Mouse (Mus musculus) hindbrain, embryonic 14.5 days (tissue): ENCODE measurements around the gene Gabrd. TPM values are rescaled to one million over a fixed set of nuclear protein-coding genes. Genes with fewer than 3 reads are reported as not detected.

ENCODE experiments used
- ATAC-seq: fragments of 200-750 bp; cut with Nextera tagmentation; 2 replicates; pipeline ENCODE4 v1.8.0; 2017; ENCODE audit warnings: moderate number of reproducible peaks, mild to moderate bottlenecking, moderate TSS enrichment, moderate library complexity; ENCODE audit not compliant: low FRiP score
- DNase-seq: peaks from one replicate; pipeline ENCODE4 v3.0.0-alpha.2; 2015; ENCODE audit warnings: low spot score
- H3K27ac ChIP-seq: fragments of 300-500 bp; sonication (generic); 2 replicates; pipeline ENCODE4 v1.5.1; 2014; ENCODE audit warnings: mild to moderate bottlenecking, moderate library complexity
- H3K27me3 ChIP-seq: fragments of 300-500 bp; sonication (generic); 2 replicates; pipeline ENCODE4 v1.6.1; 2014; ENCODE audit warnings: mild to moderate bottlenecking, low read length, mixed read lengths; ENCODE audit not compliant: control insufficient read depth, insufficient read depth
- H3K36me3 ChIP-seq: fragments of 300-500 bp; sonication (generic); replicated peaks from 2 replicates; pipeline ENCODE4 v1.6.1; 2014; ENCODE audit not compliant: control insufficient read depth, insufficient read depth
- H3K4me1 ChIP-seq: fragments of 300-500 bp; sonication (generic); replicated peaks from 2 replicates; pipeline ENCODE4 v1.6.1; 2014; ENCODE audit warnings: antibody characterized with exemption, low read length, mixed read lengths; ENCODE audit not compliant: control insufficient read depth, insufficient read depth
- H3K4me2 ChIP-seq: fragments of 300-500 bp; sonication (generic); replicated peaks from 2 replicates; pipeline ENCODE4 v1.6.1; 2014; ENCODE audit warnings: mild to moderate bottlenecking, moderate library complexity
- H3K4me3 ChIP-seq: fragments of 300-500 bp; sonication (generic); replicated peaks from 2 replicates; pipeline ENCODE4 v1.5.1; 2014; ENCODE audit warnings: mild to moderate bottlenecking, low read length
- H3K9ac ChIP-seq: fragments of 300-500 bp; sonication (generic); 2 replicates; pipeline ENCODE4 v1.6.1; 2014
- H3K9me3 ChIP-seq: fragments of 300-500 bp; sonication (generic); 2 replicates; pipeline ENCODE4 v1.6.1; 2016; ENCODE audit warnings: low read length; ENCODE audit not compliant: control insufficient read depth
- WGBS: fragments of 180-500 bp; shearing (Covaris S2); extraction: QIAGEN DNeasy Blood & Tissue Kit; methylation state at CpG from one replicate; pipeline ENCODE4 v1.1.7; 2014; 5-methylcytosine and 5-hydroxymethylcytosine counted together
- polyA plus RNA-seq: library from polyadenylated mRNA; unstranded; fragments of >200 nt; fragmentation: Nextera tagmentation; extraction: Ambion mirVana; gene quantifications from 2 replicates; pipeline ENCODE4 v1.2.1, GENCODE M21; 2014

The Gabrd gene
- polyA plus RNA-seq, 1 experiment from 2014 or later: 0.13 TPM

DNA sequence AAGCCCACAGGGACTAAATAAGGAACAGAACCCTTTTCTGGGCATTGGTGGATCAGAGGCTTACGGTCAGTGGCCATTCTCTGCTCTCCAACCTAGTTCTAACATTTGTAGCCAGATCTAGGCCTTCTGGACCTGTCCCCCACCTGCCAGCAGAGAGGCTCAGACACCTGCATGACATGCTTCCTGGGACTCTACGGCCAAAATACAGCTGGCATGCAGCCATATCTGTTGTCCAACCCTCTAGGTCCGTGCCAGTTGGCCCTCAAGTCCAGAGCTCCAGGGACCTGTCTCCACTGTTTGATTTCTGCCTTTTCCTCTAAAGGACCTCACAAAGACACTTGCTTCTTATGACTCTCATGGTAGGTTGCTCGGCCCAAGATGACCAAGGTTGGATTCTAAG lies 1.2 kb downstream of the Gabrd start:
- Histone ChIP-seq H3K27ac (no peak overlapping the region), H3K4me3 (no peak overlapping the region), H3K4me2 (no peak overlapping the region), H3K9ac (no peak overlapping the region), H3K4me1 (no peaks in the 10 kb centered on the region), H3K9me3 (no peaks in the 10 kb centered on the region), H3K36me3 (no peaks in the 10 kb centered on the region), H3K27me3 (peaks cover 49% of the 10 kb centered on the region)
- 89% methylated on average over 4 of the region's 4 CpGs for WGBS
- ATAC-seq (no peak), DNase-seq (no peak)

DNA sequence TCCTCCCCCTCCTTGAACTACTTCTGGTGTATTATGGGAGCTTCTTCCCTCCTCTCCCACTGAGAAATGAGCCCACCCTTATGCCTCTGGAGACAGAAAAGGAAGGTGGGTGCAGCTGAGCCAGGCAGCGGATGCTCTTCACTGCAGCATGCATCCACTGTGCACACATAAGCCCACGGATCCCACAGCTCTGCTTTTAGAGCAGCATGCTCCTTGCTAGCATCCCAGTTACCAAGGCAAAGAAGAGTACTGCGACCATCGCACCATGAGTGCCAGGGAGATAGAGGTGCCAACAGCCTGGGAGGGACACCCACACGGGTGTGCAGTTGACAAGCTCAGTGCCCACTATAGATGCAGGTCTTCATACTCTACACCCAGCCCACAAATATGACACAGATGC lies 2.4 kb downstream of the Gabrd start:
- peaks cover 49% of the 10 kb centered on the region for H3K27me3 ChIP-seq
- no peaks in the 10 kb centered on the region for H3K36me3 ChIP-seq
- H3K9me3 ChIP-seq: no peaks in the 10 kb centered on the region
- H3K9ac ChIP-seq: no peak overlapping the region
- no peak for ATAC-seq
- no peak overlapping the region for H3K27ac ChIP-seq
- no peaks in the 10 kb centered on the region for H3K4me1 ChIP-seq
- no peak overlapping the region for H3K4me2 ChIP-seq
- WGBS: 86% methylated on average over 5 of the region's 5 CpGs
- H3K4me3 ChIP-seq: no peak overlapping the region
- no peak for DNase-seq

DNA sequence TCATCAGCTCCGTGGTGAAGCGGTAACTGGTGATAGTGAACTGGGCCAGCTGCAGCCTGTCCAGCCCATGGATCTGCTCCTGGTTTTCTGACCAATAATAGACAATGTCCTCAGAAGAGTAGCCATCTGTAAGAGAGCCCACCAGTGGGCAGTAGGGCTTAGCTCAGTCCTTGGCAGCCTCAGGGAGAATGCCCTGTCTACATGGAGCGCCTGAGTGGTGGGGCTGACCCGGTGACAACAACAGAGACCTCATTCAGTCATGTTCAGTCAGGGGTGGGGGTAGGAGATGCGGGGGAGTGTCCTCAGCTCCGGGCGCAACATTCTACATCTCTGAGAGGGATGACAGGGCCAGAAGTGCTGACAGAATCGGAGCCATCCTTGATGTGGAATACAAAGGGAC lies 10.7 kb downstream of the Gabrd start:
- Histone ChIP-seq H3K9ac (no peak overlapping the region), H3K36me3 (no peaks in the 10 kb centered on the region), H3K27ac (no peak overlapping the region), H3K4me3 (no peak overlapping the region), H3K4me1 (no peaks in the 10 kb centered on the region), H3K4me2 (no peak overlapping the region), H3K9me3 (no peaks in the 10 kb centered on the region), H3K27me3 (no peaks in the 10 kb centered on the region)
- ATAC-seq: no peak
- WGBS: 86% methylated on average over 8 of the region's 8 CpGs
- DNase-seq: no peak

DNA sequence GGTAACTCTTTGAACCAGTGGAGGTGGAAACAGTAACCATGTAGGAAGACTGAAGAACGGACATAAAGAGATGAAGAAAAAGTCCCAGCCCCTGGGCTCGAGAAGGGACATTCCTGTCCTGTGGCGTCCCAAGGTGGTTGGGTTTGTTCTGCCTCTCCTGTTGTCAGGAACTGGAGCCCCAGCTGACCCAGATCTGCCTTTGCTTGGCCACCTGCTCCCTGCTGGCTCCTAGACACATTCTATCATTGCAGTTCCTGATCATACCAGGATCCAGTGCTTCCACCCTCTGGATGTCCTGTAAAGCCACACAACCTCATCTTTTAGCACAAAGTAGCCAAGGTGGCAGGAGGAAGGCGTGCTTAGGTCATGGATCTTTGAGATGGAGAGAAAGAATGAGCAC lies 14.6 kb downstream of the Gabrd start:
- Histone ChIP-seq H3K9ac (no peak overlapping the region), H3K27ac (no peak overlapping the region), H3K27me3 (no peaks in the 10 kb centered on the region), H3K4me3 (no peak overlapping the region), H3K36me3 (no peaks in the 10 kb centered on the region), H3K9me3 (no peaks in the 10 kb centered on the region), H3K4me1 (no peaks in the 10 kb centered on the region), H3K4me2 (no peak overlapping the region)
- ATAC-seq (no peak), DNase-seq (no peak)
- WGBS: 75% methylated on average over 4 of the region's 4 CpGs

DNA sequence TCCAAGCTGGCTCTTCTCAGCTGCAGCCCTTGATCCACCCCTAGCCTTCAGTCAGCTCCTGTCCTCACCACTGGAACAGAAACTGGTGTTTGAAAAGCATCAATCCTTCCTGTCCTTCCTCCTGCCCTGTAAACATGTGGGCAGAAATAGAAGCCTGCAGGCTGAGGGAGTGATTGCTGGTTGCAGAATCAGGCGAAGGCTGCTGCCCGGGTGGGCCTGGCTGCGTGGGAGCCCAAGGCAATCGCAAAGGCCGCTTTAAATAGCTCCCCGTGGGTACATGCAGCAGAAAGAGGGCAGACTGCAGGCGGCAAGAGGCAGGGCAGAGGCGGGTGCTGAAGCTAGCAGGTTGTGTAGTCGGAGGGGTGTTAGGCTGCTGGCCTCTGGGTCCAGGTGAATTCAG lies 15.2 kb downstream of the Gabrd start:
- WGBS: 11% methylated on average over 9 of the region's 9 CpGs
- H3K4me2 ChIP-seq: no peak overlapping the region
- H3K36me3 ChIP-seq: no peaks in the 10 kb centered on the region
- no peak for DNase-seq
- H3K4me1 ChIP-seq: no peaks in the 10 kb centered on the region
- H3K27ac ChIP-seq: no peak overlapping the region
- 0 out of 2 replicates have a peak overlapping the region, but pooled peaks have one; percentile 26 for H3K9ac ChIP-seq
- no peak for ATAC-seq
- no peaks in the 10 kb centered on the region for H3K9me3 ChIP-seq
- no peak overlapping the region for H3K4me3 ChIP-seq
- H3K27me3 ChIP-seq: no peaks in the 10 kb centered on the region

DNA sequence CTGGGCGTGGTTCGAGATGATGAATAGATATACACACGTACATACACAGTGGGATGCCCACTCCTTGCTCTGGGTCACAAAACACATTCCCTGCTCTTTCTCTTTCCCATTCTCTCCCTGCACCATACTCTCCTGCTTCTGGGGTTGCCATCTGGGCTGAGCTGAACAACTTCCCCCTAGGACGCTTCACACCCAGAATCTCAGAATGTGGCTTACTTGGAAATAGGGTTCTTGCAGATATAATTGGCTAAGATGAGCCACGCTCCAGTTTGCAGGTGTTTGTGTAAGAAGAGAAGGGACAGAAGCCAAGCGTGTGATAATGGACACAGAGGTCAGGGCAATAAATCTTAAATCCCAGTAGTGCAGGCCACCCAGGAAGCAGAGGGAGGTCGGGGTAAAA lies 15.9 kb downstream of the Gabrd start:
- DNase-seq: no peak
- H3K9me3 ChIP-seq: no peaks in the 10 kb centered on the region

DNA sequence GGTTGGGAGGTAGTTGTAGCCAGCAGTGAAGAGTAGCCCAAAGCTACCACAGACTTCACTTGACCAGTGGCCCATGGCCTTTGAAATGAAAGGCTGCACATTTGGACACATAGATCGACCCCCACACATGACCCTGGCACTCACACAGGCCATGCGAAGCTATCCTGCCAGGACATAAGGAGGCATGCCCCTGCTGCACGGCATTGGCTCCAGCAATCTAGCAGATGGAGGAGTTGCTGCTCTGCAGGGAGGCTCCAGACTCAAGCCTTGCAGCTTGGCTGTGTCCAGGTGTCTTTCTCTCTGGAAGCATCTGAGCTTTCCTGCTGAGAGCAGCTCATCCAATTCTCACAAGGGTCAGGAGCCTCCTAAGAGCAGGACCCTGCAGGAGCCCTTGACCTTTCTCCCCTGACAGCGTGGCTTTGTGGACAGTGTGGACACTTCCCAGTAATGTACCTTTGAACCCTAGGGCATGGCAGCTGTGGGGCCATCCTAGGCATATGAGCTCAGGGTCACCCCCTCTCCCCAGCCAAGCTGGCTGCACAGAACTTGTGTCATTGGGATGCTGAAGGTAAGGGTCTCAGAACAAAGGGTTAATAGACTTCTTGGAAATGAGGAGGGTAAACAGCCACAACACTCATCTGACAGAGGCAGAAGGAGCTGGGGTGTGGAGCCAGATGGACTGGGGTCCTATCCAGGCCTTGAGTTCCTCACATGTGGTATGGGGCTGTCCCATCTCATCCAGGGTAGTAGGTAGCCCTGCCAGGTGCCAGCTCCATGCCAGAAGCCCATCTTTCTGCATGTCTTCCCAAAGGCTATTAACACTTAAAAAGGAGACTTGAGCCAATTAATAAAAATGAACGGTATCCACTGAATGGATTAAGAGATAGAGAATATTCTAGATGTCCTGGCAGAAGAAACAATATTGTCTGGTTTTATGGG lies 25.8 kb downstream of the Gabrd start:
- ATAC-seq (no peak), DNase-seq (no peak)
- H3K4me2 ChIP-seq: no peak overlapping the region
- H3K4me3 ChIP-seq: no peak overlapping the region
- no peaks in the 10 kb centered on the region for H3K36me3 ChIP-seq
- H3K9ac ChIP-seq: no peak overlapping the region
- no peak overlapping the region for H3K27ac ChIP-seq
- 0 out of 2 replicates have a peak, but pooled peaks cover 3% of the 10 kb centered on the region for H3K4me1 ChIP-seq
- no peaks in the 10 kb centered on the region for H3K27me3 ChIP-seq
- no peaks in the 10 kb centered on the region for H3K9me3 ChIP-seq
- 74% methylated on average over 5 of the region's 5 CpGs for WGBS

More for the DNA sequence above, 15.9 kb downstream of the Gabrd start:
- Histone ChIP-seq H3K4me2 (no peak overlapping the region), H3K27ac (no peak overlapping the region), H3K4me1 (no peaks in the 10 kb centered on the region), H3K4me3 (no peak overlapping the region), H3K9ac (no peak overlapping the region), H3K36me3 (no peaks in the 10 kb centered on the region), H3K27me3 (no peaks in the 10 kb centered on the region)
- no peak for ATAC-seq
- WGBS: 48% methylated on average over 7 of the region's 7 CpGs

DNA sequence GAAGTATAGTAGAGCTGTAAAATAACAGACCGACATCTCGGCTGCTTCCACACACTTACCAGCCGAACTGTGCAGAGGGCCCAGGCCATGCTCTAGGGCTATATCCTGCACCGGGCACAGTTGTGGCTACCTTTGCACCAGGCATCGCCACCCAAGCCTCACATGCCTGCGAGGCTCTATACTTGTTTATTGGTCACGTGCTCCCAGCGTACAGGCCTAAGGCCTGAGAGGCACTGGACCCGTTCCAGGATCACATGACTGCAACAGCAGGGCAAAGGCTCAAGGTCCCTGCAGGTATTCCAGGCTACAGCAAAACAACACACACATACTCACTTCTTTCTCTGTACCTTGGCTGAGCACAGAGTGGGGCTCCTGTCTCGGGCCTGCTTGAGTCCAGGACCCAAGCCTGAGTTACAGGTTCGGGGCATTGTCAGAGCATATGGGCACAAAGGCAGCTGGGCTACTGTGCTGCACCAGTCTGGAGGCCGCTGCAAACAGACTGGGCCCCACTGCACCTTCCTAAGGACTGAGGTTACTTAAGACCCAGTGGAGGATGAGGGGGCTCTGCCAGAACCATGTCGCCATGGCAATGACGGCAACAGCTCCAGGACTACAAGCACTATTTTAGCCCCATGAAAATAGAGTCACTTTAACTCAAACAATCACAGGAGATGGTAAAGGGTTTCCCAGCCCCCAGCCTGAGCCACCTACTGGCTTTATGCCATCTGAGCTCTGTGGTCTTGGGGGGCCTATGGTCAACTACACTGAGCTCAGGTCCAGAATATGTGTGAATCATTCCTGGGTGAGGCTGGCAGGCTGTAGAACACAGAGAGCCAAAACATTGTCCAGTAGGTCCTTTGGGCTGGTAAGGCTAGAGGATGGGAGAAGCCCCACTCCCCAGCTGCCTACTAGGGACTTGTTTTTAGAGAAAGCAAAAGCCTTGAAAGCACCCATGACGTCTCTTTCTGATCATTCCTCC lies 26.9 kb downstream of the Gabrd start:
- H3K27ac ChIP-seq: no peak overlapping the region
- no peak for DNase-seq
- H3K27me3 ChIP-seq: no peaks in the 10 kb centered on the region
- ATAC-seq: no peak
- no peak overlapping the region for H3K9ac ChIP-seq
- no peaks in the 10 kb centered on the region for H3K9me3 ChIP-seq
- WGBS: 87% methylated on average over 15 of the region's 15 CpGs
- H3K4me3 ChIP-seq: no peak overlapping the region
- H3K4me2 ChIP-seq: no peak overlapping the region
- H3K4me1 ChIP-seq: 0 out of 2 replicates have a peak, but pooled peaks cover 3% of the 10 kb centered on the region
- H3K36me3 ChIP-seq: no peaks in the 10 kb centered on the region

DNA sequence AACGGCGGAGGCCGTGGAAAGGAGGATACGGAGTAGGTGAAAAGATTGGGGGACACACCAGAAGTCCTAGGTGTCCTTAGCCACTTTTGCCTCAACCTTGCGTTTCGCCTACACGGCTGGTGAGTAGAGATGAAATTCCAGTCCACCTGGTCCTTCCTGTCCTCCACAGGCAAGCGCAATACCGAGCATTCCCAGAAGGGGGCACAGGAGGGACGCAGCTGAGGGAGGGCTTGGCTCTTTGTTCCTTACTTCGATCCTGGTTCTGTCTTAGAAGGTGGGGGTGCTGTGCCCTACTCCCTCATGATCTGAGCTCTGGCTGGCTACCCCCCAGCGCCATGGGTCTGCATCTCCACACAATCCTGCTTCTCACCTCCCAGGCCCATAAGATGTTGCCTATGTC lies 29.2 kb downstream of the Gabrd start:
- Histone ChIP-seq H3K9me3 (no peaks in the 10 kb centered on the region), H3K9ac (no peak overlapping the region), H3K27ac (no peak overlapping the region), H3K4me1 (0 out of 2 replicates have a peak, but pooled peaks cover 3% of the 10 kb centered on the region), H3K4me2 (no peak overlapping the region), H3K4me3 (no peak overlapping the region), H3K36me3 (no peaks in the 10 kb centered on the region), H3K27me3 (peaks cover 5% of the 10 kb centered on the region)
- peak; percentile 58 for DNase-seq
- no peak for ATAC-seq
- 26% methylated on average over 12 of the region's 12 CpGs for WGBS
